Mouse (Mus musculus): Measurements from ENCODE around the gene Far1. TPM values are rescaled to one million over a fixed set of nuclear protein-coding genes. Genes with fewer than 3 reads are reported as not detected.

Gene Far1
- total RNA-seq, 2 experiments from 2014 or later: 32.4 to 39.3 TPM

Other genes starting within 250 kb of the Far1 start
- gene Btbd10, start 144.4 kb upstream of the Far1 start, total RNA-seq (2021): 10 to 100 TPM; 15.3 to 15.7 TPM
- gene Pth, start 125.3 kb upstream of the Far1 start, total RNA-seq (2021): not detected